Mouse (Mus musculus) lung, adult 2 months (tissue): ENCODE data around the gene Barx2.

ENCODE experiments used
- CTCF ChIP-seq: fragments of 200-500 bp; IDR thresholded peaks from 2 replicates; pipeline ENCODE4 v1.5.1; 2011; ENCODE audit warnings: mild to moderate bottlenecking, low read length, control low read depth; ENCODE audit not compliant: insufficient read depth
- POLR2A ChIP-seq: fragments of 200-500 bp; IDR thresholded peaks from 2 replicates; pipeline ENCODE4 v1.6.1; 2011; ENCODE audit warnings: low read depth, mild to moderate bottlenecking, control low read depth, low read length, borderline replicate concordance; ENCODE audit errors: extremely low read depth

DNA sequence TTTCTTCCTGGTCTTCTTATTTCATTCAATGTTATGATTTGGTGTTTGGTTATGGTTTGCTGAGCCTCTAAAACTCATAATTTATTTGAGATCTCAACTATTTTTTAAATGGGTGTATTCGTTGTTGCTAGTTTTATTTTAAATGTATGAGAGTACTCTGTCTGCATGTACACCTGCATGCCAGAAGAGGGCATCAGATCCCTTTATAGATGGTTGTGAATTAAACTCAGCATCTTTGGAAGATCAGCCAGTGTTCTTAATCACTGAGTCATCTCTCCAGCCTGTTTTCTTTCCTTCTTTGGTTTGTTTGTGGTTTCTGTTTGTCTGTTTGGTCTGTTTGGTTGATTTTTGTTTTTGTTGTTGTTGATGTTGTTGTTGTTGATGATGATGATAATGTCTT, 29.1 kb upstream of the Barx2 start:
- TF ChIP-seq CTCF = no peak
- TF ChIP-seq POLR2A = no peak
